Mouse (Mus musculus): ENCODE data around the gene Gm11758.
"Not testable (repeated sequence)": the region's sequence is repeated elsewhere in the genome, so short reads cannot be mapped to it uniquely, and the experiment has no call there.

- TF ChIP-seq CTCF, EP300 (IDR thresholded peaks at IDR 0.05; ENCODE audit: low read depth): not testable (repeated sequence)
Measured at GRCm38 (mm10) chr4:73905853-73906252, 29.8 kb upstream of the Gm11758 start, which contains the start of gene Gm13871.
